ENCODE assay signal across 22 mouse cellular contexts in the genomic region with DNA sequence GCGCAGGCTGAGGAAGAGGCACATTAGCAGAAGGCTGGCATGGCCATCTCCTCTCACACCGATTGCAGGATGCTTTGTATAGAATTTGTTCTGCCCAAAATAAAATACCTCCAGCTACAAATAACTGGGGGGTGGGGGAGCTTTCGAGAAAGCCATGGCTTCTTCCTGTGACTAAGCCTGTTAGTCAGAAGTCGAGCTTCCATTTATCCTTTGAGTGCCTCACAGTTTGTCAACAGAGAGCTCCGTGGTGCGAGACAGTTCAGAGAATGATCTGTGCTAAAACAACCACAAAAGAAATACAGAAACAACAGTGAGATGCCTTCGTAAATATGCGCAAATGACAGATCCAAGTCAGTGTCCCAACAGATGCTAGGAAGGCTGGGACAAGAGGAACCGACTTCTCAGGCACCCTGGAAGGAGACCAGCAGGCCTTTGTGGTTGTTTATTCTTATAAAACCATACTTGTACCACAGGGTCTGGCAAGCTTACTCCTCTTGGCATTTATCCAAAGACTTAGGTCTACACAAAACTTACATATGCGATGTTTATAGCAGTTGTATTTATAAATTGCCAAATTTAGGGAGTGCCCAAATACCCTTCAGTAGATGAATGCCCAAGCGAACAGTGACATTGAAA. TPM values are rescaled to one million over a fixed set of nuclear protein-coding genes. Genes with fewer than 3 reads are reported as not detected.
DNase-seq lines count a peak whose midpoint lies in the region; ATAC-seq and TF ChIP-seq lines count a peak whose summit lies in the region.
"Had no signal": no experiment of that assay in that cellular context is flagged by ENCODE, and none has a peak within 500 bp of the region (broad histone marks: within the 10 kb centered on the region; RNA-seq: fewer than 3 reads in every experiment).

No protein-coding gene starts in this region.

- H3K27ac ChIP-seq in lung, embryonic 16.5 days (ENCODE audit: low read length), result peak overlapping the region; percentile 49
- H3K27ac ChIP-seq in CH12.LX (ENCODE audit: insufficient read depth, low read depth), result peak overlapping the region; percentile 63
- H3K27ac ChIP-seq: forebrain, embryonic 15.5 days; heart, embryonic 10.5 days; liver, embryonic 12.5 days; midbrain, embryonic 12.5 days had no signal

- TF ChIP-seq EP300 in CH12.LX (IDR thresholded peaks at IDR 0.05; ENCODE audit: low read length), result no peak

- no peak overlapping the region for H3K4me2 ChIP-seq in lung, embryonic 16.5 days (ENCODE audit: low read depth, low read length)
- H3K4me2 ChIP-seq in CH12.LX (ENCODE audit: insufficient read depth, low read depth, poor library complexity, severe bottlenecking), result 0 out of 2 replicates have a peak overlapping the region, but pooled peaks have one; percentile 19
- H3K4me2 ChIP-seq: forebrain, embryonic 15.5 days; liver, embryonic 12.5 days; midbrain, embryonic 12.5 days had no signal

- peak; percentile 85 for ATAC-seq in lung, embryonic 16.5 days (ENCODE audit: low read depth)
- ATAC-seq in megakaryocyte-erythroid progenitor cell, adult 5-6 weeks (replicated peaks; ENCODE audit: low FRiP score, low TSS enrichment, poor library complexity, severe bottlenecking), result no peak
- ATAC-seq: forebrain, embryonic 15.5 days; liver, embryonic 12.5 days had no signal

- no peak for TF ChIP-seq POLR2A in lung, adult 2 months (IDR thresholded peaks at IDR 0.05; ENCODE audit: borderline replicate concordance, extremely low read depth, low read depth, low read length)
- no peak for TF ChIP-seq POLR2A in CH12.LX (IDR thresholded peaks at IDR 0.05; ENCODE audit: low read depth, low read length)
- TF ChIP-seq POLR2A in brain, embryonic 14.5 days (IDR thresholded peaks at IDR 0.05; ENCODE audit: borderline replicate concordance, extremely low read depth, insufficient read depth, insufficient read length, poor library complexity, severe bottlenecking), result no peak

- no peak for TF ChIP-seq RAD21 in CH12.LX (IDR thresholded peaks at IDR 0.05; ENCODE audit: low read depth, low read length)

- H3K79me2 ChIP-seq in CH12.LX (replicated peaks; ENCODE audit: control insufficient read depth, extremely low read depth, insufficient read depth, poor library complexity, severe bottlenecking), result no peaks in the 10 kb centered on the region

- no peaks in the 10 kb centered on the region for H3K27me3 ChIP-seq in lung, embryonic 16.5 days (ENCODE audit: control insufficient read depth, insufficient read depth, low read depth, low read length)
- no peaks in the 10 kb centered on the region for H3K27me3 ChIP-seq in CH12.LX (replicated peaks)
- H3K27me3 ChIP-seq: forebrain, embryonic 15.5 days; liver, embryonic 12.5 days; midbrain, embryonic 12.5 days had no signal

- no peak for DNase-seq in lung, adult 2 months
- DNase-seq in CH12.LX (ENCODE audit: extremely low read depth), result no peak
- peak; percentile 25 for DNase-seq in brain, embryonic 14.5 days (ENCODE audit: low read depth)
- DNase-seq in lung, postnatal 14 days, result peak; percentile 26
- no peak for DNase-seq in urinary bladder, postnatal 10 days (ENCODE audit: low spot score)
- DNase-seq in cerebellum, postnatal 25 days, result no peak
- DNase-seq: adrenal gland, adult 2 months; cerebellum, adult 9-11 months; heart, postnatal 10 days; kidney, adult 18-20 months; kidney, postnatal 14 days; left cerebral cortex, postnatal 4 days; right cerebral cortex, postnatal 14 days; spleen, adult 18-20 months; thymus, postnatal 25 days had no signal

- H3K4me3 ChIP-seq in lung, embryonic 16.5 days (ENCODE audit: low read length), result no peak overlapping the region
- H3K4me3 ChIP-seq in lung, adult 2 months (replicated peaks; ENCODE audit: extremely low read depth, low read depth, low read length), result no peak overlapping the region
- no peak overlapping the region for H3K4me3 ChIP-seq in CH12.LX (replicated peaks in 1 of 3; ENCODE audit: low read depth in 2 of 3, low read length in 2 of 3, poor library complexity in 1 of 3)
- H3K4me3 ChIP-seq: erythroblast, embryonic 14.5 days; forebrain, embryonic 15.5 days; heart, embryonic 10.5 days; liver, embryonic 12.5 days; midbrain, embryonic 12.5 days had no signal

- H3K4me1 ChIP-seq in lung, embryonic 16.5 days (replicated peaks; ENCODE audit: control insufficient read depth, insufficient read depth, low read length), result peaks cover 8% of the 10 kb centered on the region
- H3K4me1 ChIP-seq in lung, adult 2 months (ENCODE audit: control insufficient read depth, insufficient read depth, low read length), result no peaks in the 10 kb centered on the region
- peaks cover 11 to 21% of the 10 kb centered on the region in 2 experiments for H3K4me1 ChIP-seq in CH12.LX (ENCODE audit: control insufficient read depth in 1 of 2, insufficient read depth in 2 of 2)
- H3K4me1 ChIP-seq: liver, embryonic 12.5 days had no signal

- in situ Hi-C loops in CH12.LX (cut with MboI; ENCODE audit: low pct_ligation_motif_present, low pct_unique_long_range_greater_than_20kb, low sequenced_read_pairs), result no loop called here

- no peak overlapping the region for H3K9ac ChIP-seq in lung, embryonic 16.5 days (ENCODE audit: low read length)
- H3K9ac ChIP-seq in CH12.LX (ENCODE audit: insufficient read depth, low read depth), result no peak overlapping the region
- H3K9ac ChIP-seq: forebrain, embryonic 15.5 days; liver, embryonic 12.5 days; midbrain, embryonic 12.5 days had no signal

- dilution Hi-C loops in CH12.LX (cut with MboI; ENCODE audit: extremely low pct_ligation_motif_present, extremely low pct_unique_long_range_greater_than_20kb, low sequenced_read_pairs), result no loop called here

- H3K36me3 ChIP-seq in lung, embryonic 16.5 days (ENCODE audit: control insufficient read depth, insufficient read depth, low read length), result no peaks in the 10 kb centered on the region; the same call in 1 of the 2 replicates
- peaks cover 18 to 79% of the 10 kb centered on the region in 2 experiments for H3K36me3 ChIP-seq in CH12.LX (replicated peaks in 1 of 2; ENCODE audit: control insufficient read depth in 1 of 2, insufficient read depth in 1 of 2, low read length in 1 of 2)

- no peak for TF ChIP-seq CTCF in lung, adult 2 months (IDR thresholded peaks at IDR 0.05; ENCODE audit: insufficient read depth, low read length)
- no peak for TF ChIP-seq CTCF in CH12.LX (conservative IDR thresholded peaks at IDR 0.05 in 1 of 2, IDR thresholded peaks at IDR 0.05 in 1 of 2; ENCODE audit: low read depth in 2 of 2, low read length in 2 of 2)
- TF ChIP-seq CTCF in brain, embryonic 14.5 days (IDR thresholded peaks at IDR 0.05; ENCODE audit: borderline replicate concordance, extremely low read depth, insufficient read depth, insufficient read length), result no peak

- 56% methylated on average over 11 of the region's 11 CpGs for WGBS in lung, embryonic 16.5 days
- WGBS in lung, adult 2 months, result 56% methylated on average over 11 of the region's 11 CpGs

- H3K9me3 ChIP-seq in lung, embryonic 16.5 days (ENCODE audit: control insufficient read depth, low read length), result no peaks in the 10 kb centered on the region
- H3K9me3 ChIP-seq in CH12.LX (replicated peaks; ENCODE audit: low read length), result no peaks in the 10 kb centered on the region
- H3K9me3 ChIP-seq: forebrain, embryonic 15.5 days; heart, embryonic 10.5 days; liver, embryonic 12.5 days; midbrain, embryonic 12.5 days had no signal

TF ChIP-seq in CH12.LX, 34 proteins besides CTCF, POLR2A, EP300 and RAD21:
- TF ChIP-seq MXI1 (IDR thresholded peaks at IDR 0.05; ENCODE audit: low read depth, low read length) (0 out of 2 replicates have a peak, but pooled peaks have one; percentile 14), MAX (IDR thresholded peaks at IDR 0.05; ENCODE audit: low read length) (no peak)

RNA-seq across cellular contexts. Expression of a gene that starts 9.0 kb away (rescaled TPM):
- polyA plus RNA-seq in lung, embryonic 16.5 days (2015; fragmentation: Nextera tagmentation; extraction: Ambion mirVana), result 8.9 and 10.4 TPM in 2 replicates
- polyA plus RNA-seq in lung, adult 2 months (2012; rRNA removed), result 17.5 and 24.9 TPM in 2 replicates
- 10.2 and 10.3 TPM in 2 replicates for total RNA-seq in CH12.LX (2012; rRNA removed)
- 13.6 and 15.4 TPM in 2 replicates for total RNA-seq in CH12.LX (2014; rRNA removed)
- polyA plus RNA-seq in CH12.LX (2012; ENCODE audit: insufficient read length, low read depth), result 6.9 and 7.0 TPM in 2 replicates
- 29.1 and 34.6 TPM in 2 replicates for polyA plus RNA-seq in brain, embryonic 14.5 days (2012; rRNA removed)
- total RNA-seq in megakaryocyte-erythroid progenitor cell, adult 5-6 weeks (2014; fragmentation: Nextera tagmentation), result 4.0 and 12.3 TPM in 2 replicates
- total RNA-seq in megakaryocyte-erythroid progenitor cell, adult 5-6 weeks (2017), result 0.14 and 2.9 TPM in 2 replicates
- polyA plus RNA-seq: erythroblast, embryonic 14.5 days had no signal

RNA-seq across cellular contexts. Expression of a gene that starts 9.1 kb away (rescaled TPM):
- 16.4 and 17.6 TPM in 2 replicates for polyA plus RNA-seq in lung, embryonic 16.5 days (2015; fragmentation: Nextera tagmentation; extraction: Ambion mirVana)
- polyA plus RNA-seq in lung, adult 2 months (2012; rRNA removed), result 2.0 and 4.0 TPM in 2 replicates
- 21.9 and 26.3 TPM in 2 replicates for total RNA-seq in CH12.LX (2012; rRNA removed)
- total RNA-seq in CH12.LX (2014; rRNA removed), result 51.3 and 57.7 TPM in 2 replicates
- polyA plus RNA-seq in CH12.LX (2012; ENCODE audit: insufficient read length, low read depth), result 40.4 and 40.5 TPM in 2 replicates
- polyA plus RNA-seq in brain, embryonic 14.5 days (2012; rRNA removed), result 13.1 and 16.1 TPM in 2 replicates
- total RNA-seq in megakaryocyte-erythroid progenitor cell, adult 5-6 weeks (2014; fragmentation: Nextera tagmentation), result 36.4 and 40.6 TPM in 2 replicates
- 27.4 and 43.3 TPM in 2 replicates for total RNA-seq in megakaryocyte-erythroid progenitor cell, adult 5-6 weeks (2017)

Comparison
In these comparisons a context has a peak if more than half of its experiments do, and no peak if none do; other contexts are left out.
1. DNase-seq: peak in brain, embryonic 14.5 days (single experiment) and lung, postnatal 14 days (single experiment); none in lung, adult 2 months (single experiment), CH12.LX (single experiment), urinary bladder, postnatal 10 days (single experiment) and cerebellum, postnatal 25 days (0 of 2).